Mouse (Mus musculus) adrenal gland (tissue): ENCODE measurements around the gene Nrde2.

Experiments
- intact Hi-C: fragments of 180-260 bp; cut with DNase I; formaldehyde crosslinking; loops from one replicate; pipeline ENCODE4 v1.15.1; 2025

The Nrde2 gene

DNA sequence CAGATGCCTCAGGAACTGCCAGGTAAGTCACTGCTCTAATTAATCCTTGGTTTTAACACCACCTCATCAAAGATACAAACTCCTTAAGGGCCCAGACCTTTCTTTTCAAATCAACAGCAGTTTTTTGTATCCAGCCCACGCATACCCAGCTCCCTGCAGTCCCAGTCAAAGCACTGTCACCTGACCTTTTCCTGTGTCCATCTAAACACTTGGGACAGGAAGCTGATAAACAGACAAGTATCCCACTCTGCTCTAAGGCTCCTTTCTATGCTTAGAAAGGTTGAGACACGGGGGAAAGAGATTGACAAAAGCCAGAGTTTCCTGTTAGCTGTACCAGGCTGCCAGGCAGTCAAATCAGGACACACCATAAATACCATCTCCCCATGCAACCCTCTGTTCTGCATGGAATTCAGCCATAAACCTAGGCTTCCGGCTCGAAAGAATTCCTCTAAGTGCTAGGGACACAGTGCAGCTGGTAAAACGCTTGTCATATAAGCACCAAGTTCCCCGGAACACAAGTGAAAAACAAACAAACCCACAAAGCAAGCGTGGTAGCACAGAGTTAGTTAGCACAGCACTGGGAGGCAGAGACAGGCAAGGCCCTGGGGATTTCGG is 31.5 kb downstream of the Nrde2 start:
- intact Hi-C loops: no loop called here

DNA sequence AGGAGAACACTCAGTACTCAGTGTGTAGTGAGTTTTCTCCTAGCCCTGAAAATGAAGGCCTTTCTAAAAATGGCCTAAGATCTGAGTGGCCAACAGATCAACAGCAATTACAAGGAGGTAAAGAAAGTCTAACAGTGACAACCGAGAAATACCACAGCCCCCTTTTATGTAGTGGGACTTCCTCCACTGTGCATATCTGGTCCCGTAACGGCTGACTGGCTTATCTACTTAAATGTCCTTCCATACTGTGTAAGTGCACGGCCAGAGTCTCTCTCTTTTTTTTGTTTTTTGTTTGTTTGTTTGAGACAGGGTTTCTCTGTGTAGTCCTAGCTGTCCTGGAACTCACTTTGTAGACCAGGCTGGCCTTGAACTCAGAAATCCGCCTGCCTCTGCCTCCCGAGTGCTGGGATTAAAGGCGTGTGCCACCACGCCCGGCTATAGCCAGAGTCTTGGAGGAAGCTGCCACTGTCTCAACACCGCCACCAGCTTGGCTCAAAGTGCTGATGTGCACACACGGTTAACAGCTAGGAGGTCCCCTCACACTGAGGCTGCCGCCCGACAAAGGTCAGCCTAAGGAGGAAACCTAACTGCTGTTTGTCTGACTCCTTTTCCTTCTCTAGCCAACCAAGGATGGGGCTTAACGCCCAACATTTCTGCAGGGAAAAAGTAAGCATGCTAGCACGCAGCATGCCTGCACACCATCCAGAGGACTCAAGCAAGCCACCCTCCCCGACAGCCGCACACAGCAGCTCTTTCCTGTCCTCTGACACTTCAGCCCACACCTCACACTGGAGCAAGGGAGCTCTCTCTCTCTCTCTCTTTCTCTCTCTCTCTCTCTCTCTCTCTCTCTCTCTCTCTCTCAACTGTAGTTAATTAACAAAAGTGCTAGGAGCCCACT is 32.2 kb downstream of the Nrde2 start:
- intact Hi-C loops: no loop called here

DNA sequence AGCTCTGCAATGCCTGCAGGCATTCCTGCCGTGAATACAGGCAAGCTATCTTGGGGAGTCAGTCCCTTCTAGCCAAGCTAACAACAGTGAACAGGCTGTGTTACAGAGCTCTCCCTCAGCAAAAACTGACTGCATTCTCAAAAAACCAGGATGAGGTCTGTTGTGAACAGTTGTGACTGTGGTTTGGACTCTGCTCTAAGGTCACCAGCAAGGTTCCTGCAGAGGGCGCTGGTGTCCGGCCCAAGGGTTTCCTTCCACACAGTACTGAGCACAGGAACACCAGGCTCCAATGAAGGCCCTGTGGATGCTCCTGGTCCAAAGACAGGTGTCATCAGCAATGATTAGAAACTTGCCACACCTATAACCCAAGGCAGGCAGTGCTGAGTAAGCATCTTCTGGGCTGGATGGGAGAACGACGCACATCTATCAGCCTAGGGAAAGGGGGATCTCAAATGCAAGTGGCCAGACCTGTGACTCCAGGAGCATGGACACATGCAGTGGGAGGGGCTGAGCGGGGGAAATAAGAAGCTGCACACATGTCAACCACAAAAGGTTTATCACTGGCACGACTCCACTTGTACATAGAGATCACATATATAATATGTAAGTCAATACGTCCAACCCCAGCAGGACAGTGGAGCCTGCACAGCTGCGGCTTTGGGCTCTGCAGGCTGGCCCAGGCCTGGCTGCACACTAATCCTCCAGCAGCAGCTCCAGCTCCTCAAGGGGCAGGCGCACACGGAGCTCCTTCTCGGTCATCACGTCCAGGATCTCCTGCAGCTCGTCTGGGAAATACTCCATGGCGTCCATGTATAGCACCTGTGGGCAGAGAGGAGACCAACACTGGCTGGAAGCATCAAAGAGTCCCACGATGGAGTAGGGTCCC is 34.3 kb downstream of the Nrde2 start:
- intact Hi-C loops: no loop called here

DNA sequence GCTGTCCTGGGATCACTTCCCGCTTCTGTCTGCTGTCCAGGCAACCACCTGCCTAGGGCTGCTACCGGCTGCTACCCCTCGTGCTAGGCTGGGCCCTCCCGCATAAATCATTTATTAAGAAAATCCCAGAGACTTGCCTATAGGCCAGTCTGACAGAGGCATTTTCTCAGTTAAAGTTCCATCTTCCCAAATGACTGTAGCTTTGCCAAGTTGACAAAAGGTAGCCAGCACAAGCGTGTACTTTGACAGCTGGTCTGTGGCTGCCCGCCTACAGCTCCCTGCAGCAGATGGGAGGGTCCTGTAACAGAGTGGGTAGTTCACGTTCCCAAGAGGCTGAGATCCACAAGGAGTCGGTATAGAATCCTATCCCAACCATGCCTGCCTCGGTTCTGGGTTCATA is 36.0 kb downstream of the Nrde2 start:
- intact Hi-C loops: no loop called here

DNA sequence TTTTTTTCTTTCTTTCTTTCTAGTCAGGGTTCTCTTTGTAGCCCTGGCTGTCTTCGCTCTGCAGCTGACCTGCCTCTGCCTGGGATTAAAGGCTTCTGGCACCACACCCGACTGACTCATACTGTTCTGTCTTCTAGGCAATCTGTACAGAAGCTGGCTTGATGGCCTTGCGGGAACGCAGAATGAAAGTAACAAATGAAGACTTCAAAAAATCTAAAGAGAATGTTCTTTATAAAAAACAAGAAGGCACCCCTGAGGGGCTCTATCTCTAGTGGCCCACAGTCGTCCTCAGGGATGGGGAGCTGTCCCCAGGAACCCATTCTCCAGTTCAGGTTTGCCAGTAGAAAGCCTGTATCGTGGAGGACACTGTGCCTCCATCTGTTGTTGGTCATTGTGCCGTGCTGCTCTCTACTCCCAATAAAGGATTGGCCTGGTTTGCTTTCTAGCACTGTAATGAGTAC is 36.5 kb downstream of the Nrde2 start:
- intact Hi-C loops: no loop called here

DNA sequence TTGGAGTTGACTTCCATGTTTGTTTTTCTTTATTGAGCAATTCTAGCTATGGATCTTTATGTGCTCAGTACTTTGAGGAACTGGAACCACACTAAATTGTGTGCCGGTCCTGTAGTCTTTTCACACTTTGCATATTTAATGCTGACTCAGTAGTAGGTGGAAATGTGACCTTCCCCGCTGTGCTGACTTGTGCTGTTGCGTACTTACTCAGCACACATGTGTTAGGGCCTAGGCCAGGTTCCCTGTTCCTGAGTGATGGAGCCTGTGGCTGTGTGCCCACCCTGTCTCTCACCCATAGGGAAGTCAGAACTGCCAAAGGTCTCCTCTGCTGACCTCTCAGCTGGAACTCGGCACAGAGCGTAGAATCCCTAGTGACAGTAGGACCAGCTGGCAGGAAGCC is 43.5 kb downstream of the Nrde2 start:
- intact Hi-C loops: no loop called here

DNA sequence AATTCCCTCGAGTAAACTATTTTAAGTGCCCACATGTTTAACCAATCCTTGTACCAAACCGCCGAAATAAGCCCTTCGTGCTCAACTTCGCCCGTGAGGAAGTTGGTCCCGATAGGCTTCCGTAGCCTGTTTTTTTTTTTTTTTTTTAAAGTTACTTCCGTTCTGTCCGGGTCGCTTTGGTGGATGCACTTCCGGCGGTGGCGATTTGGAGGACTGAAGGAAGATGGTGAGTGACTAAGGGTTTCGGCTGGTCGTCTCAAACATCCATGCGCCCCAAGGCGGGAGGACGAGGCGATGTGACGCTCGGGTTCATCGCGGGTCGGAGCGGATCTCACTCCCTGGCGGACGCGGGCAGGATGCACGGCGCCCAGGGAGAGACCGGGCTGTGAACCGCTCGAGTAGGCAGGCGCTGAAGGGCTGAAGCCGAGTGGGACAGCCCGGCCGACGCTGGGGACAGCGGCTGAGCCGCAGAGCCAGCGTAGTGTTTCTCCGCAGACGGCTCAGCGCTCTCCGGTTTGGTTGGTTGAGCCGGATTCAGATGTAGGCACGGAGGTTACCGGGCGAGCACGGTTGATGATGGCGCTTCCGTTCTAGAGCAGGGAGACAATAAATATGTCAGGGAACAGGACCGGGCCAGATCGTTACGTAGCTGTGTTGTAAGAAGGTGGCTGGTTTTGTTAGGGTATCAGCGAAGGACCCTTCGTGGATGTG is 49.3 kb downstream of the Nrde2 start, which contains the start of gene Psmc1:
TSS of gene Psmc1 (plus strand) at position 169 of the 711 bp plus-strand sequence.
- intact Hi-C loops: loop anchor here (5.0 kb wide), 2 partner anchors 158 to 1028 kb away; no protein-coding TSS in a partner anchor

DNA sequence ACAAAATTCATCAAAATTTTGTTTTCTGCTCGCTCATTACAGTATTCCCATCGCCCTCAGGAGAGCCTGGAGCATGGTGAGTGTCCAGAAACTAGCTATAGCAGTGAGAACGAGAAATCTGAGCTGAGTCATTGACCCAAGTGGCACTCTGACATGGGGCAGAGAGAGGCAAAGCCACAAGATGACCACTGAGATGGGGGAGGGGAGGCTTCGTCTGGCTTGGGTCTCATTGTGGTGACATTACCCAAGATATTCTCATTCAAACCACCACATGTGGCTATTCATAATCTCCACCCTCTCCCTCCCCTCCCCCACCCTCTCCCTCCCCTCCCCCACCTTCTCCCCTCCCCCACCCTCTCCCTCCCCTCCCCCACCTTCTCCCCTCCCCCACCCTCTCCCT is 52.0 kb downstream of the Nrde2 start:
- intact Hi-C loops: loop anchor here (5.0 kb wide), 2 partner anchors 155 to 1025 kb away; no protein-coding TSS in a partner anchor

DNA sequence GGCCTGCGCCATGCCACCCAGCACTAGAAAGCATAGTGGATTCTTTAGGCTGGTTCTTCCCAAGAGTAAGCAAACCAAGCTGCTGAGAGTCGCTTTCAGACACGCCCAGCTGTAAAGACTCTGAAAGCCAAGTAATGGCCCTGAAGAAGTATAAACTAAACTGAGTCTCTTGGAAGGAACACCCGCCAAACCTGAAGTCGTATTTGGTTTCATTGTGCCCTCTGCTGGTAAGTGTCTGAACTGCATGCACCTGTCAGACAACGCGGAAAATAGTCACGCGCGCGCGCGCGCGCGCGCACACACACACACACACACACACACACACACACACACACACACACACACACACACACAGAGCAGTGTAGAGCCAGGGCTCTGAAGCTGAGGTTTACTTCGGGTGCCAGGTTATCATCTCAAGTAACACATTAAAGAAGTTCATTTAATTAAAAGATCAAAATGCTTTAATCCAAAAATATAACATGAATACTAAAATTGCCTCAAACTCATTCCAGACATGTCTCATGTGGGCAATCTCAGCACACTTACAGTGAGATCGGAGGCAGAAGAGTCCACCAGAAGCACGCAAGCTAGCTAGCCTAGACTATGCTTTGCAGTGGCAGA is 53.1 kb downstream of the Nrde2 start:
- intact Hi-C loops: loop anchor here (5.0 kb wide), 2 partner anchors 154 to 1024 kb away; no protein-coding TSS in a partner anchor

DNA sequence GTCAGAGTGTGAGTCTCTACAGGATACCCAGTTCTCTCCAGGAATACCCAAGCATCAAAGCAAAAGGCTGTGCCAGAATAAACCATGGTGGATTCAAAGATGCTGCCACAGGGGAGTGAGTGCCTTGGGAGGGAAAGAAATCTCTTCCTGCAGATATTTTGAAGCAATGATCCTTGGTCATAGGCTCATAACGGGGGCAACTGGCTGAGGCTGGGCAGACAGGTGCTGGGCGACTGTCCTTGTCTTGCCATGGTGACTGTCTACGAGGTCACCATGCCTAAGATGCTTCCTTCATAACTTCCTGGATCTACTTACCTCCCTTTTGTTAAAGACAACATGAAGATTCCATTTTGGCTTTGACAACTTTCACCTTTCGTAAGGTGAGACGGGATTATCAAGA is 54.9 kb downstream of the Nrde2 start:
- intact Hi-C loops: loop anchor here (2.0 kb wide), 1 partner anchor 202 kb away; no protein-coding TSS in a partner anchor

DNA sequence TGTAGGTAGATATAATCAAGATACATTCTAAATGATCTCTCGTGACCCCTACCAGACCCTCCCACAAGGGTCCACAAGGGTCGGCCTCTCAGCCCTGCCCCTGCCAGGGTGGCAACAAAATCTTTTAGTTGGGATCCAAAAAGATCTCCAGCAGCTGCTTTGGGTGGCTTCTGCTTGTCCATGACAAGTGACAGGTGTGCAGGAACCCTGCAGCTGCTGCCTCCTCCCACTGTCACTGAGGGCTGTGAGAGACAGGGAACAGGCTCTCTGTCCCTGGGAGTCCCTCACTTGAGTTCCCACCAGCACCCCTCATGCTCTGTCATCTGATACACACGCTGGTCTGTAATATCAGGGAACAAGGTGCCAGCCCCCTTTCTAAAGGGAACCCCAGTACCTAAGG is 57.8 kb downstream of the Nrde2 start:
- intact Hi-C loops: loop anchor here (2.0 kb wide), 1 partner anchor 131 kb away; no protein-coding TSS in a partner anchor

DNA sequence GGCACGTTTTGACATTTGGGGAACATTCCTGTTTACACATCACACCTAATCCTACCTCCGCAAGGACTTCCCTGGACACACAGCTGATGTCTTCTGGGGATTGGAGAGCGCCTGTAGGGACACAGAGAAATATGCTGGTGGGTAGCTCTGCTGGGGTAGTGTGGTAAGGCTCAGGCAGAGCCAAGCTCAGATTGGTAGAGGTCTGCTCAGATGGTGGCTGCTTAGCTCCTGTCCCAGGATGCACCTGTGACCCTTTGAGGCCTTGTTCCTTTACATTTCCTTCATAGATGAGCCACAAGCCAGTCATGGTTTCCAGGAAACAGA is 58.8 kb downstream of the Nrde2 start:
- intact Hi-C loops: no loop called here

DNA sequence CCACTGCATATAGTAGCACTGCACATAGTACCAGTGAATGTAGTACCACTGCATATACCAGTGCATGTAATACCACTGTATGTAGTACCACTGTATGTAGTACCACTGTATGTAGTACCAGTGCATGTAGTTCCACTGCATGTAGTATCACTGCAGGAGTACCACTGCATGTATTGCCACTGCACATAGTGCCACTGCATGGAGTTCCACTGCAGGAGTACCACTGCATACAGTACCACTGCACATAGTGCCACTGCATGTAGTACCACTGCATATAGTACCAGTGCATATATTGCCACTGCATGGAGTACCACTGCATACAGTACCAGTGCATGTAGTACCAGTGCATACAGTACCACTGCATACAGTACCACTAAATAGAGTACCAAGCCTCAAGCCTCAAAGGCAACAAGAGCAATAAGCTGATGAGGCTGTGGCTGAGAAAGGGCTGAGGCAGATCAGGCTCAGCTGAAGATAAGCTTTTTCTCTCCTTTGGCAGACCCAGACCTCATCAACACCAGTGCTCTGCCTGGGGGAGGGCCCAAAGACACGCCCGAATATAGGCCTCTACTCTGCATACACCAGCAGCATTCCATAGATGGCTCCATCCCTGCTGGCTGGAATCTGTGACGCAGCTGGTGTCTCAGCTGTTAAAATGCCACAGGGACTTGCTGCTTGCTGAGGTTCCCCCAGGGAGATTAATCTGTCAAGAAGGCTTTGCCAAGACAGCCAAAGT is 59.3 kb downstream of the Nrde2 start:
- intact Hi-C loops: no loop called here

DNA sequence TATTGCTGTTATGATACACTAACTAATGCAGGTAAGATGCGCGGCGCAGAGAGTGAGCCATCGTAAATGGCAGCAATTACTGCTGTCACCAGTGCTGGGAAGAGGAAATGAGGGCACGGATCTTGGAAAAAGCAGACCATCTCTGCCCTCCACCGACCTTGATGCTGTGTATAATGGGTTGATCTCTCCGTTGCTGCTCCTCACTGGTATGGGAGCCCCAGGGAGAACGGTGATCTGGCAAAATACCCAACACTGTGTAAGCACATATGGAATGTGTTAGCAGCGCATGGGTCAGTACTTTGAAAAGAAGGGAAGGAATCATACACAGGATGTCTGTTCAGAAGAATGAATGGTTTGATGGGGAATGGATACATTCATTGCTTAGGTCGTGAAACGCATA is 66.4 kb downstream of the Nrde2 start:
- intact Hi-C loops: no loop called here

DNA sequence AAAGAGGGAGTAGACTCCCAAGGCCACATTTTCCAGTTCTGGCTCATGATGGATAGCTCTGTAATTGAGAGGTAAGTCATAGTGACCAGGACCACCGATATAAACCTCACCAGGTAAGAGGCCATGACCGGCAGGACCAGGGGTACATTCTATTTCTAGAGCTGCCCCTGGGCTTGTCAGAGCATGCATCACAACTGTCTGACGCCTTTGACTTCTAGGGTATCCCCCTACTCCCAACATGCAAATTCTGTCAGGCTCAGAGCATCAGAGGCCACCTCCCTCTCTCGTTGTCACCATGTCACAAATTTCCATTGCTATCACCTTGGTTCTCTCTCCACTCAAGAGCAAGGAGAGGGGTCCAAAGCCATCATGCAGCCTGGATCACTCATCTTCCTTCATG is 68.7 kb downstream of the Nrde2 start:
- intact Hi-C loops: no loop called here

DNA sequence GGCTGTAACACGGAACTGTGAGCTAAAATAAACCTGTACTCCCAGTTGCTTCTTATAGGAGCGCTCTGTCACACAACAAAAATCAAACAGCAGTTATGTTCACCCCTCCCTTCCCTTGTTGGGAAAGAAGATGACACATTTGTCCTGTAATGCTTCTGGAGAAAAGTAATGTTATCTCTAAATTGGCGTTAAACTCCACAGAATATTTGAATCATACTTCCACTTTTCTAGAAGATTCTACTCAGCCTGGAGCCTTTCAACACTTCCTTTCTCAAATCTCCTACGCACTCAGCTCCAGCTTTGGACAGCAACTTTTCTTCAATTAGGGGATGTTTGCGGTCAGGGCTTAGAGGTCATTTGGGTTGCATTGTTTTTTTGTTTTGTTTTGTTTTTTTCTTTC is 70.2 kb downstream of the Nrde2 start:
- intact Hi-C loops: no loop called here

DNA sequence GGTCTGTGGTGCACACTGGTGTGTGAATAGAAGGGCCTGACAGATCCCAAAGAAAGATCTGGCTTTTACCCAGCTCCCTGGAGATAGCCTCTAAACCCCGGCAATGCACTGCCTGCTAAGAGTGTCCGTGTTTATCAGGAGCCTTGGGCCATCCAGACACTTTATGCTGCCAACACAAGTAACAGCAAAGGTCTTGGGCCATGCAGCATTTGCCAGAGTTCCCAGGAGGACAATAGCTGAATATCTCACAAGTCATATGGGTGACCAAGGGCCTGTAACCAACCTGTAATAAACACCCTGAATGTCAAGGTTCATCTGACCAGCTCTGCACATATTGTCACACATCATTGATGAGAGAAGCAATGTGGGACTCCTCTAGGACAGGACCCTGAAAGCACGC is 71.4 kb downstream of the Nrde2 start:
- intact Hi-C loops: no loop called here

DNA sequence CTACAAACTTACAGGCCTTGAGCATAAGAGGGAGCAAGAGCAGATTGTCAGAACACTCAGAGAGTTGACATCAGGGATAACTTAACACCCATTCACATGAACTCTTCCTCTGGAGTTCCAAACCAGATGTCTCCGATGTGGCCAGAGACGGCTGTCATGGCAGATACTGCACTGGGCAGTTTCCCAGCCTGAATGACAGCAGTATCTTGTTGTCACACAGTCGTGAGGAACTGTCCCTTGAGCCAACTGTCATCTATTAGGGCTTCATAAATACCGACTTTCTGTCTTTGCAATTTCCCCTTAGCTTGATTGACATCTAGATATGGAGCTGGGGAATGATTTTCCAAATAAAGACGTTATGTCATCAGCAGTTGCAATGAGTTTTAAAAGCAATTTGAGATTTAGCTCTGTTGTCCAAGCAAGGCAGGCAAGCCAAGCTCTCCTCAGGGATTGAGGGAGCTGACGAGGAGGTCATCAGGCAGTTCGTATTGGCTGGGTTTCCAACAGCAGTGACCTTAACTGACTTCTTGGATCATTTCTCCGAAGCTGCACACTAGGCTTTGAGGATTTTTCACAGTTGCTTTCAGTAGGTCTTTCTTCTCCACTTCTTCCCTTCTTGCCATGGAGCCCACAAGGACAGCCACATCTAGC is 79.7 kb downstream of the Nrde2 start:
- intact Hi-C loops: no loop called here

DNA sequence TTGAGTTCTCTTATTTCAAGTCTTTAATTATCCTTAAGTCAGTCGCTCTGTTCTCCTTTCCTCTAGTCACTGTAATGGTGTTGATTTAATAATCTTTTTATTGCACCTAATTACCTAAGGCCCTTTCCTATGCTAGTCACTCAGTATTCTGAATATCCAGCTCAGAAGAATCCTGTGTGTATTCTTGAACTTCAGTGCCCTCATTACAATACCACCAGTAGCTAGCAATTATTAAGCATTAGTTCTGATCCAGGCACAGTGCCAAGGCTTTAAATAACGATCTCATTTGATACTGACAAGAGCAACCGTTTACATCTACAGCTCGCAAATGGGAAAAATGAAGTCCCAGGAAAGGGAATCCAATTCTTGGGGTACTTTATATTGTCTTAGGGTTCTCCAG is 83.7 kb downstream of the Nrde2 start:
- intact Hi-C loops: no loop called here
